Mouse (Mus musculus) ES-Bruce4 (cell line): ENCODE measurements around the gene Tbc1d1. TPM values are rescaled to one million over a fixed set of nuclear protein-coding genes. Genes with fewer than 3 reads are reported as not detected.

ENCODE experiments used
- H3K27ac ChIP-seq: 2 replicates; pipeline ENCODE4 v1.5.1; 2012; ENCODE audit warnings: low read length, inconsistent platforms; ENCODE audit not compliant: insufficient read depth
- H3K27me3 ChIP-seq: 2 replicates; pipeline ENCODE4 v1.6.1; 2012; ENCODE audit warnings: mild to moderate bottlenecking, low read length, inconsistent platforms; ENCODE audit not compliant: control insufficient read depth, poor library complexity, insufficient read depth, severe bottlenecking
- H3K36me3 ChIP-seq: 2 replicates; pipeline ENCODE4 v1.6.1; 2012; ENCODE audit warnings: inconsistent platforms, mild to moderate bottlenecking, low read length, moderate library complexity; ENCODE audit not compliant: control insufficient read depth, poor library complexity, insufficient read depth, severe bottlenecking
- H3K4me1 ChIP-seq: one replicate; pipeline ENCODE4 v1.8.1; 2011; ENCODE audit warnings: low read length; ENCODE audit not compliant: control insufficient read depth, insufficient read depth
- H3K4me3 ChIP-seq: 2 replicates; pipeline ENCODE4 v1.5.1; 2011; ENCODE audit warnings: low read depth, mild to moderate bottlenecking, low read length
- H3K9ac ChIP-seq: 2 replicates; pipeline ENCODE4 v1.6.1; 2012; ENCODE audit warnings: low read depth, mild to moderate bottlenecking, inconsistent platforms; ENCODE audit not compliant: poor library complexity, severe bottlenecking
- H3K9me3 ChIP-seq: replicated peaks from 2 replicates; pipeline ENCODE4 v1.6.1; 2012; ENCODE audit warnings: mild to moderate bottlenecking, low read length, inconsistent platforms; ENCODE audit not compliant: control insufficient read depth, poor library complexity, insufficient read depth, severe bottlenecking
- CTCF ChIP-seq: IDR thresholded peaks from one replicate; pipeline ENCODE4 v1.8.1; 2011; ENCODE audit warnings: low read depth, low read length
- EP300 ChIP-seq: IDR thresholded peaks from 2 replicates; pipeline ENCODE4 v1.6.1; 2011; ENCODE audit warnings: low read depth, low read length; ENCODE audit not compliant: insufficient read depth
- POLR2A ChIP-seq: IDR thresholded peaks from one replicate; pipeline ENCODE4 v1.8.1; 2011; ENCODE audit warnings: low read length; ENCODE audit not compliant: insufficient read depth
- polyA plus RNA-seq: library from polyadenylated mRNA; stranded (reverse); fragments of >200 nt; gene quantifications from 2 replicates; pipeline ENCODE4 v1.2.4, GENCODE M21; 2011; ENCODE audit warnings: low read depth; ENCODE audit not compliant: missing spikeins, insufficient read depth, insufficient read length

The Tbc1d1 gene
- polyA plus RNA-seq, 1 experiment = 46.2 TPM

- Histone ChIP-seq H3K36me3 (peaks cover 3% of the 10 kb centered on the region; the same call in 1 of the 2 replicates), H3K27ac (no peak overlapping the region), H3K4me1 (peaks cover 5% of the 10 kb centered on the region), H3K27me3 (no peaks in the 10 kb centered on the region), H3K9ac (no peak overlapping the region), H3K9me3 (no peaks in the 10 kb centered on the region), H3K4me3 (no peak overlapping the region)
- TF ChIP-seq POLR2A = no peak
- TF ChIP-seq EP300 = no peak
- TF ChIP-seq CTCF = no peak
Measured at GRCm38 (mm10) chr5:64297100-64297499, 141.0 kb downstream of the Tbc1d1 start.

- Histone ChIP-seq H3K27me3 (no peaks in the 10 kb centered on the region), H3K9ac (no peak overlapping the region), H3K4me3 (no peak overlapping the region), H3K9me3 (no peaks in the 10 kb centered on the region), H3K36me3 (peaks cover 3% of the 10 kb centered on the region; the same call in 1 of the 2 replicates), H3K27ac (no peak overlapping the region), H3K4me1 (peaks cover 5% of the 10 kb centered on the region)
- no peak for TF ChIP-seq POLR2A
- no peak for TF ChIP-seq EP300
- no peak for TF ChIP-seq CTCF
Measured at GRCm38 (mm10) chr5:64298331-64299036, 142.4 kb downstream of the Tbc1d1 start.

- Histone ChIP-seq H3K36me3 (peaks cover 3% of the 10 kb centered on the region; the same call in 1 of the 2 replicates), H3K4me3 (no peak overlapping the region), H3K27me3 (no peaks in the 10 kb centered on the region), H3K4me1 (peaks cover 5% of the 10 kb centered on the region), H3K27ac (no peak overlapping the region), H3K9me3 (no peaks in the 10 kb centered on the region), H3K9ac (no peak overlapping the region)
- no peak for TF ChIP-seq EP300
- no peak for TF ChIP-seq CTCF
- TF ChIP-seq POLR2A = no peak
Measured at GRCm38 (mm10) chr5:64299508-64300324, 143.6 kb downstream of the Tbc1d1 start.

GRCm38 (mm10) chr5:64301246-64301645 is 145.1 kb downstream of the Tbc1d1 start:
- no peak overlapping the region for H3K4me3 ChIP-seq
- TF ChIP-seq POLR2A = no peak
- no peak for TF ChIP-seq EP300
- TF ChIP-seq CTCF = no peak
- no peaks in the 10 kb centered on the region for H3K36me3 ChIP-seq
- H3K9me3 ChIP-seq = no peaks in the 10 kb centered on the region
- no peak overlapping the region for H3K9ac ChIP-seq
- no peaks in the 10 kb centered on the region for H3K27me3 ChIP-seq
- H3K27ac ChIP-seq = no peak overlapping the region
- H3K4me1 ChIP-seq = peaks cover 4% of the 10 kb centered on the region

- Histone ChIP-seq H3K9ac (no peak overlapping the region), H3K36me3 (no peaks in the 10 kb centered on the region)
- TF ChIP-seq POLR2A (no peak), EP300 (no peak), CTCF (no peak)
Measured at GRCm38 (mm10) chr5:64307289-64307688, 151.2 kb downstream of the Tbc1d1 start.

GRCm38 (mm10) chr5:64312295-64312694 is 156.2 kb downstream of the Tbc1d1 start:
- Histone ChIP-seq H3K27me3 (no peaks in the 10 kb centered on the region), H3K27ac (no peak overlapping the region), H3K4me1 (no peaks in the 10 kb centered on the region), H3K9me3 (no peaks in the 10 kb centered on the region), H3K36me3 (no peaks in the 10 kb centered on the region; the same call in 1 of the 2 replicates), H3K9ac (no peak overlapping the region), H3K4me3 (no peak overlapping the region)
- TF ChIP-seq POLR2A = no peak
- TF ChIP-seq EP300 = no peak
- no peak for TF ChIP-seq CTCF

More at GRCm38 (mm10) chr5:64307289-64307688, 151.2 kb downstream of the Tbc1d1 start:
- Histone ChIP-seq H3K4me1 (no peaks in the 10 kb centered on the region), H3K4me3 (no peak overlapping the region), H3K27ac (no peak overlapping the region), H3K27me3 (no peaks in the 10 kb centered on the region), H3K9me3 (no peaks in the 10 kb centered on the region)
